Mouse (Mus musculus) embryonic fibroblast, embryonic 13.5 days (primary cell): Measurements from ENCODE around the gene U2surp.

Experiments used
- CTCF ChIP-seq: IDR thresholded peaks from 2 replicates; pipeline ENCODE4 v1.5.1; 2011; ENCODE audit warnings: mild to moderate bottlenecking, control low read depth, low read length, moderate library complexity, borderline replicate concordance; ENCODE audit not compliant: insufficient read depth
- POLR2A ChIP-seq: IDR thresholded peaks from 2 replicates; pipeline ENCODE4 v1.6.1; 2011; ENCODE audit warnings: low read depth, mild to moderate bottlenecking, control low read depth, low read length, moderate library complexity

DNA sequence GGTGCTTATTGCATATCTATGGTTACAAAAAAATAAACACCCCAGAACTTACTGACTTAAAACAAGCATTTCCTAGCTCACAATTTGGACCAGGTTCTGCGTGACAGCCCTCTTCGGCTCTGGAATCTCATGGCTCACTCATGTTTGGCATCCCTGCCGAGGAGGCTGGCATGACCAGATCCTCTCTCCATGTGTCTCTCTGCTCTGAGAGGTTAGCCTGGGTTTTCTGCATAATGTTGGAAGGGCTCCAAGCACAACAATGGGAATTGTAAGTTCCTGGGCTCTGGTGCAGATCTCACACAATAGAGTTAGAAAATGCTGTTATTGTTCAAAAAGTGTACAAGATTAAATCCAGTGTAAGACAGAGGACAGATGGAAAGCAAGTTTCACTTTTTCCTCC, 19.3 kb upstream of the U2surp start:
- TF ChIP-seq CTCF (no peak), POLR2A (no peak)
